Comparison of ENCODE assay signal across 9 mouse cellular contexts in the genomic region with DNA sequence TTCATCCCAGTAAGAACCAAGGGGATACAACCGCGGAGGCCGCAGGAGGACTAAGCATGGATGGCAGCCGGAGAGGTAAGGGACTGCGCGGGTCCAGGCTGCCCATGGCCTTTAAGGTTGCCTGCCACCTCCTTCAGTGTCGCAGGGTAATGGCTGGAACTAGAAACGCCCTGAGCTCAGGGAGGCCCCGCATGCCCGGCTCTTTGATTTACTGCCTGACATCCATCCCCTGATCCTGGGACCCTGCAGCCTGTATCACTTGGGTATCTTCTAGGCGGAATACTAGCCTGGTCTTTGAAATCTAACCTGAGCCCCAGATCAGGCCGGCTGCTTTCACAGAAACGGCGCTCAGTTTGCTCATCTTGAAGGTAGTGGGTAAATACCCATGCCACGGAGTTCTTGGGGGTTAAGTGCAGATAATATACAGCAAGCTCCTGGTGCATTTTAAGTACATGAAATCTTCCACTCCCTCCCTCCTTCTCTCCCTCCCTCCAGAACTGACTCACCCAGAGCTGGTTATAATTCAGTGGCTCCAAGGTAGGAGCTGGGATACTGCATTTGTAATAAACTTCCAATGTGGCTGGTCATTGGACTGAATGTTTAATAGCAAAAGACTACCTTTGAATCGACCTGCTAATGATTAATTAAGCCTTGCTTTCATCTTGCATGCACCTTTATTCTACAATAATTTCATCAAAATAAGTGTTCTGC. TPM values are rescaled to one million over a fixed set of nuclear protein-coding genes. Genes with fewer than 3 reads are reported as not detected.
DNase-seq lines count a peak whose midpoint lies in the region; ATAC-seq lines count a peak whose summit lies in the region.
"Had no signal": no experiment of that assay in that cellular context is flagged by ENCODE, and none has a peak within 500 bp of the region (broad histone marks: within the 10 kb centered on the region; RNA-seq: fewer than 3 reads in every experiment).

No protein-coding gene starts in this region.

- peak overlapping the region; percentile 59 for H3K4me2 ChIP-seq in lung, embryonic 15.5 days
- peak overlapping the region; percentile 64 for H3K4me2 ChIP-seq in embryonic facial prominence, embryonic 11.5 days (ENCODE audit: low read depth, low read length)
- H3K4me2 ChIP-seq in hindbrain, embryonic 16.5 days (ENCODE audit: low read length) = peak overlapping the region; percentile 74
- H3K4me2 ChIP-seq in midbrain, embryonic 11.5 days = peak overlapping the region; percentile 61

- H3K9me3 ChIP-seq in lung, embryonic 15.5 days = no peaks in the 10 kb centered on the region
- H3K9me3 ChIP-seq in embryonic facial prominence, embryonic 11.5 days (replicated peaks; ENCODE audit: control insufficient read depth, low read length) = no peaks in the 10 kb centered on the region
- H3K9me3 ChIP-seq in hindbrain, embryonic 16.5 days (ENCODE audit: control insufficient read depth, low read length) = peaks cover 5% of the 10 kb centered on the region
- no peaks in the 10 kb centered on the region for H3K9me3 ChIP-seq in midbrain, embryonic 11.5 days (ENCODE audit: control insufficient read depth, low read length)

- WGBS in lung, embryonic 15.5 days = under 1% methylated on average over 16 of the region's 16 CpGs
- 3% methylated on average over 16 of the region's 16 CpGs for WGBS in embryonic facial prominence, embryonic 11.5 days
- 1% methylated on average over 16 of the region's 16 CpGs for whole genome bisulfite sequencing in hindbrain, embryonic 16.5 days
- 3% methylated on average over 16 of the region's 16 CpGs for WGBS in midbrain, embryonic 11.5 days

- peaks cover 1% of the 10 kb centered on the region; the same call in 1 of the 2 replicates for H3K36me3 ChIP-seq in lung, embryonic 15.5 days
- no peaks in the 10 kb centered on the region for H3K36me3 ChIP-seq in embryonic facial prominence, embryonic 11.5 days (replicated peaks; ENCODE audit: control insufficient read depth, insufficient read depth, low read depth, low read length)
- H3K36me3 ChIP-seq in hindbrain, embryonic 16.5 days (ENCODE audit: control insufficient read depth, insufficient read depth, low read length) = peaks cover 2% of the 10 kb centered on the region; the same call in 1 of the 2 replicates
- H3K36me3 ChIP-seq in midbrain, embryonic 11.5 days (ENCODE audit: control insufficient read depth, insufficient read depth, low read length) = no peaks in the 10 kb centered on the region

- DNase-seq in lung, postnatal 14 days = no peak
- DNase-seq in embryonic facial prominence, embryonic 11.5 days (ENCODE audit: low spot score) = no peak
- DNase-seq in midbrain, embryonic 11.5 days (ENCODE audit: low spot score, missing footprints) = no peak
- DNase-seq in Muller cell, postnatal 12 days (ENCODE audit: inconsistent ontology term) = no peak
- DNase-seq in spleen, adult 18-20 months = no peak
- DNase-seq in urinary bladder, adult 2 months (ENCODE audit: low spot score) = no peak

- H3K9ac ChIP-seq in lung, embryonic 15.5 days = peak overlapping the region; percentile 54
- H3K9ac ChIP-seq in embryonic facial prominence, embryonic 11.5 days (replicated peaks; ENCODE audit: low read length) = peak overlapping the region; percentile 62
- peak overlapping the region; percentile 81 for H3K9ac ChIP-seq in hindbrain, embryonic 16.5 days (ENCODE audit: low read depth, low read length)
- H3K9ac ChIP-seq in midbrain, embryonic 11.5 days (ENCODE audit: low read length) = peak overlapping the region; percentile 75

- H3K4me3 ChIP-seq in lung, embryonic 15.5 days = peak overlapping the region; percentile 75
- H3K4me3 ChIP-seq in embryonic facial prominence, embryonic 11.5 days (ENCODE audit: low read depth, low read length) = peak overlapping the region; percentile 56
- peak overlapping the region; percentile 88 for H3K4me3 ChIP-seq in hindbrain, embryonic 16.5 days (ENCODE audit: low read length)
- H3K4me3 ChIP-seq in midbrain, embryonic 11.5 days (ENCODE audit: low read depth, low read length) = peak overlapping the region; percentile 77

- 0 out of 2 replicates have a peak, but pooled peaks cover 8% of the 10 kb centered on the region for H3K4me1 ChIP-seq in lung, embryonic 15.5 days
- H3K4me1 ChIP-seq in embryonic facial prominence, embryonic 11.5 days (ENCODE audit: control insufficient read depth, insufficient read depth, low read length) = no peaks in the 10 kb centered on the region; the same call in 1 of the 2 replicates
- peaks cover 11% of the 10 kb centered on the region for H3K4me1 ChIP-seq in hindbrain, embryonic 16.5 days (ENCODE audit: control insufficient read depth, insufficient read depth, low read depth, low read length)
- H3K4me1 ChIP-seq in midbrain, embryonic 11.5 days (ENCODE audit: control insufficient read depth, insufficient read depth, low read length) = no peaks in the 10 kb centered on the region

- no peaks in the 10 kb centered on the region for H3K27me3 ChIP-seq in lung, embryonic 15.5 days
- H3K27me3 ChIP-seq in embryonic facial prominence, embryonic 11.5 days (ENCODE audit: control insufficient read depth, insufficient read depth, low read length) = no peaks in the 10 kb centered on the region
- H3K27me3 ChIP-seq in hindbrain, embryonic 16.5 days (replicated peaks; ENCODE audit: control insufficient read depth, insufficient read depth, low read length) = no peaks in the 10 kb centered on the region
- H3K27me3 ChIP-seq in midbrain, embryonic 11.5 days (ENCODE audit: control insufficient read depth, insufficient read depth, low read length) = no peaks in the 10 kb centered on the region

- no peak overlapping the region for H3K27ac ChIP-seq in lung, embryonic 15.5 days
- no peak overlapping the region for H3K27ac ChIP-seq in embryonic facial prominence, embryonic 11.5 days (replicated peaks; ENCODE audit: low read depth, low read length)
- peak overlapping the region; percentile 70 for H3K27ac ChIP-seq in hindbrain, embryonic 16.5 days (ENCODE audit: low read depth, low read length)
- no peak overlapping the region for H3K27ac ChIP-seq in midbrain, embryonic 11.5 days (ENCODE audit: low read depth, low read length)

- ATAC-seq in lung, embryonic 15.5 days (ENCODE audit: borderline replicate concordance, extremely low read depth, low FRiP score, low TSS enrichment) = peak; percentile 88
- peak; percentile 90 for ATAC-seq in embryonic facial prominence, embryonic 11.5 days (replicated peaks; ENCODE audit: insufficient number of reproducible peaks, low FRiP score, low TSS enrichment, low read depth)
- ATAC-seq in hindbrain, embryonic 16.5 days = peak; percentile 91
- peak; percentile 91 for ATAC-seq in midbrain, embryonic 11.5 days (ENCODE audit: low FRiP score)

RNA-seq across cellular contexts. Expression of gene Spata7, which starts 0.5 kb away (rescaled TPM):
- polyA plus RNA-seq in lung, embryonic 15.5 days (2015; fragmentation: Nextera tagmentation; extraction: Ambion mirVana) = 15.2 and 16.5 TPM in 2 replicates
- polyA plus RNA-seq in embryonic facial prominence, embryonic 11.5 days (2014; fragmentation: Nextera tagmentation; extraction: Ambion mirVana) = 20.4 and 21.7 TPM in 2 replicates
- polyA plus RNA-seq in hindbrain, embryonic 16.5 days (2015; fragmentation: Nextera tagmentation; extraction: Ambion mirVana) = 30.9 and 35.9 TPM in 2 replicates
- 21.8 and 22.7 TPM in 2 replicates for polyA plus RNA-seq in midbrain, embryonic 11.5 days (2014; fragmentation: Nextera tagmentation; extraction: Ambion mirVana)
- polyA plus RNA-seq in urinary bladder, adult 2 months (2012; rRNA removed) = 6.0 and 7.9 TPM in 2 replicates

RNA-seq across cellular contexts. Expression of gene Kcnk10, which starts 50.3 kb away (rescaled TPM):
- 0.19 TPM in 1 of 2 replicates, not detected in the other for polyA plus RNA-seq in lung, embryonic 15.5 days (2015; fragmentation: Nextera tagmentation; extraction: Ambion mirVana)
- polyA plus RNA-seq in embryonic facial prominence, embryonic 11.5 days (2014; fragmentation: Nextera tagmentation; extraction: Ambion mirVana) = 4.0 and 5.5 TPM in 2 replicates
- 33.9 and 35.0 TPM in 2 replicates for polyA plus RNA-seq in hindbrain, embryonic 16.5 days (2015; fragmentation: Nextera tagmentation; extraction: Ambion mirVana)
- 40.9 and 45.2 TPM in 2 replicates for polyA plus RNA-seq in midbrain, embryonic 11.5 days (2014; fragmentation: Nextera tagmentation; extraction: Ambion mirVana)
- polyA plus RNA-seq in urinary bladder, adult 2 months (2012; rRNA removed) = 0.03 and 0.04 TPM in 2 replicates
- polyA plus RNA-seq: gonadal fat pad, adult 2 months had no signal
